Mouse (Mus musculus) brain, embryonic 14.5 days (tissue): ENCODE measurements around the gene Pex6. TPM values are rescaled to one million over a fixed set of nuclear protein-coding genes. Genes with fewer than 3 reads are reported as not detected.

Source experiments
- DNase-seq: peaks from one replicate; pipeline ENCODE4 v3.0.0-alpha.2; 2011; ENCODE audit warnings: low read depth
- CTCF ChIP-seq: fragments of 200-500 bp; IDR thresholded peaks from 2 replicates; pipeline ENCODE4 v1.5.1; 2012; ENCODE audit warnings: inconsistent platforms, mild to moderate bottlenecking, moderate library complexity, borderline replicate concordance; ENCODE audit not compliant: insufficient read depth, insufficient read length; ENCODE audit errors: extremely low read depth
- POLR2A ChIP-seq: fragments of 200-500 bp; IDR thresholded peaks from 2 replicates; pipeline ENCODE4 v1.6.1; 2012; ENCODE audit warnings: mild to moderate bottlenecking, inconsistent platforms, borderline replicate concordance; ENCODE audit not compliant: poor library complexity, insufficient read depth, insufficient read length, severe bottlenecking; ENCODE audit errors: extremely low read depth
- polyA plus RNA-seq: library from polyadenylated mRNA; depleted of rRNA; stranded (reverse); fragments of >200 nt; gene quantifications from 2 replicates; pipeline ENCODE4 v1.2.3, GENCODE M21; 2012; rRNA removed

Gene Pex6
- polyA plus RNA-seq, result 46.7 and 58.5 TPM in 2 replicates

GRCm38 (mm10) chr17:46710959-46711597, at the start of gene Pex6:
Pex6 (plus strand) TSS chr17:46711463.
- TF ChIP-seq CTCF (no peak), POLR2A (peak; percentile 75; the same call in 1 of the 2 replicates)
- DNase-seq, result peak; percentile 98

GRCm38 (mm10) chr17:46661981-46662380, 49.3 kb upstream of the Pex6 start:
- TF ChIP-seq CTCF (no peak), POLR2A (no peak)
- DNase-seq, result no peak

- TF ChIP-seq CTCF (no peak), POLR2A (no peak)
- no peak for DNase-seq
Observed at GRCm38 (mm10) chr17:46662730-46663129, 48.5 kb upstream of the Pex6 start.

GRCm38 (mm10) chr17:46667712-46668111, 43.6 kb upstream of the Pex6 start:
- no peak for DNase-seq
- TF ChIP-seq CTCF (no peak), POLR2A (no peak)

- TF ChIP-seq CTCF, result no peak
- no peak for TF ChIP-seq POLR2A
- no peak for DNase-seq
Observed at GRCm38 (mm10) chr17:46669911-46670310, 41.4 kb upstream of the Pex6 start.

- TF ChIP-seq POLR2A (peak; percentile 23; the same call in 1 of the 2 replicates), CTCF (no peak)
- peak; percentile 97 for DNase-seq
Observed at GRCm38 (mm10) chr17:46673850-46674529, 37.3 kb upstream of the Pex6 start, which contains the start of gene Rrp36. Rrp36 (minus strand) TSS chr17:46674352.

- no peak for DNase-seq
- no peak for TF ChIP-seq POLR2A
- no peak for TF ChIP-seq CTCF
Observed at GRCm38 (mm10) chr17:46674530-46675283, 36.6 kb upstream of the Pex6 start.

GRCm38 (mm10) chr17:46678416-46678815, 32.8 kb upstream of the Pex6 start, which contains the start of gene Mea1:
Mea1 (plus strand) TSS chr17:46678793.
- TF ChIP-seq CTCF, result no peak
- TF ChIP-seq POLR2A, result no peak
- DNase-seq, result no peak

GRCm38 (mm10) chr17:46678911-46679310, 32.4 kb upstream of the Pex6 start:
- no peak for DNase-seq
- no peak for TF ChIP-seq CTCF
- no peak for TF ChIP-seq POLR2A

GRCm38 (mm10) chr17:46679843-46680759, 31.2 kb upstream of the Pex6 start:
- no peak for DNase-seq
- TF ChIP-seq CTCF (peak; percentile 32; the same call in 1 of the 2 replicates), POLR2A (no peak)
